Mouse (Mus musculus) G1E (cell line): ENCODE measurements around the gene AC109138.7.

Experiments
- CTCF ChIP-seq: IDR thresholded peaks from 2 replicates; pipeline ENCODE4 v1.5.1; 2012; ENCODE audit warnings: low read depth, low read length, inconsistent platforms, mixed read lengths
- GATA1 ChIP-seq: IDR thresholded peaks from 2 replicates; pipeline ENCODE4 v1.6.1; 2012; ENCODE audit warnings: borderline replicate concordance, low read length, inconsistent platforms, mixed read lengths
- POLR2AphosphoS5 ChIP-seq: IDR thresholded peaks from 2 replicates; pipeline ENCODE4 v1.6.1; 2012; ENCODE audit warnings: low read depth, low read length, inconsistent platforms; ENCODE audit not compliant: insufficient replicate concordance
- TAL1 ChIP-seq: conservative IDR thresholded peaks from 2 replicates; pipeline ENCODE4 v1.6.1; 2012; ENCODE audit warnings: low read depth, low read length, inconsistent platforms, mixed read lengths

DNA sequence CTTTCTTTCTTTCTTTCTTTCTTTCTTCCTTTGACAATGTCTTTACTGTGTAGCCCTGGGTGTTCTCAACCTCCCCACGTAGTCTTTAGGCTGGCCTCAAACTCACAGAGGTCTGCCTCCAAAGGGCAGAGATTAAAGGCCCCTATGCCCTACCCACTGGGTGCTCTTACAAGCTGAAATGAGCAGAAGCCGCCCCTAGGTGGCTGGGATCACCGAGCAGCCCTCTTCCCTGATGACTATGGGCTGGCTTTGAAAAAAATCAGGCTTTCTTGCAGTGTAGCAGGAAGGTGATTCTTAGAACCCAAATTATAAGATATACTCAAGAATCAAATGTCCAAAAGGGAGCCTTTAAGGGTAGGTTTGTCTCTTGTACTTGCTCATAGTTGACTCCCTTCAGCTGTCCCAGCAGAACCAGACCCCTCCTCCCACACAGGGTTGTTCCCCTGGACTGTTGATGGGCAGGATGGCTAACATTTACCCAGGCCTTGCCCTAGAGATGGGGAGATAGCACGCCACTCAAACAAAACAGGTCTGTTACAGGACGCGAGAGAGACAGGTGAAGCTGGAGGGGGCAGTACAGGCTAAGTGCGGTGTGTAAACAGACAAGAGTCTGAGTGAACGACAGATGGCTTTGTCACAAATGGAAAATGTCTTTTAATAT is 47.0 kb downstream of the AC109138.7 start:
- TF ChIP-seq CTCF (no peak), GATA1 (no peak), POLR2AphosphoS5 (no peak), TAL1 (no peak)
